Mouse (Mus musculus): ENCODE measurements around the gene Arhgap18. TPM values are rescaled to one million over a fixed set of nuclear protein-coding genes. Genes with fewer than 3 reads are reported as not detected.
A peak's percentile ranks its signal among the peaks of the same experiment; 100 is the strongest.

The Arhgap18 gene
- polyA plus RNA-seq, 1 experiment: 149 TPM

- no peak overlapping the region for H3K27ac ChIP-seq (ENCODE audit: insufficient read depth, low read depth, low read length)
- no peak overlapping the region for H3K4me3 ChIP-seq (ENCODE audit: insufficient read depth, low read length)
- H3K4me1 ChIP-seq (ENCODE audit: control insufficient read depth, insufficient read depth, low read length): peaks cover 13% of the 10 kb centered on the region
- TF ChIP-seq POLR2A (IDR thresholded peaks at IDR 0.05; ENCODE audit: borderline replicate concordance, low read depth, low read length): no peak
- no peak for TF ChIP-seq CTCF (IDR thresholded peaks at IDR 0.05; ENCODE audit: low read depth, low read length)
Measured at GRCm38 (mm10) chr10:26757231-26757630, 4.0 kb downstream of the Arhgap18 start.

- H3K27ac ChIP-seq (ENCODE audit: insufficient read depth, low read depth, low read length): no peak overlapping the region
- H3K4me1 ChIP-seq (ENCODE audit: control insufficient read depth, insufficient read depth, low read length): peaks cover 15% of the 10 kb centered on the region
- TF ChIP-seq POLR2A (IDR thresholded peaks at IDR 0.05; ENCODE audit: borderline replicate concordance, low read depth, low read length): no peak
- no peak for TF ChIP-seq CTCF (IDR thresholded peaks at IDR 0.05; ENCODE audit: low read depth, low read length)
- H3K4me3 ChIP-seq (ENCODE audit: insufficient read depth, low read length): no peak overlapping the region
Measured at GRCm38 (mm10) chr10:26759469-26759868, 6.2 kb downstream of the Arhgap18 start.

GRCm38 (mm10) chr10:26761103-26761502, 7.9 kb downstream of the Arhgap18 start:
- H3K4me1 ChIP-seq (ENCODE audit: control insufficient read depth, insufficient read depth, low read length): peaks cover 15% of the 10 kb centered on the region
- no peak overlapping the region for H3K4me3 ChIP-seq (ENCODE audit: insufficient read depth, low read length)
- H3K27ac ChIP-seq (ENCODE audit: insufficient read depth, low read depth, low read length): no peak overlapping the region
- no peak for TF ChIP-seq POLR2A (IDR thresholded peaks at IDR 0.05; ENCODE audit: borderline replicate concordance, low read depth, low read length)
- no peak for TF ChIP-seq CTCF (IDR thresholded peaks at IDR 0.05; ENCODE audit: low read depth, low read length)

GRCm38 (mm10) chr10:26761991-26762903, 9.0 kb downstream of the Arhgap18 start:
- H3K4me1 ChIP-seq (ENCODE audit: control insufficient read depth, insufficient read depth, low read length): peaks cover 15% of the 10 kb centered on the region
- H3K27ac ChIP-seq (ENCODE audit: insufficient read depth, low read depth, low read length): peak overlapping the region; percentile 83
- H3K4me3 ChIP-seq (ENCODE audit: insufficient read depth, low read length): no peak overlapping the region
- no peak for TF ChIP-seq CTCF (IDR thresholded peaks at IDR 0.05; ENCODE audit: low read depth, low read length)
- TF ChIP-seq POLR2A (IDR thresholded peaks at IDR 0.05; ENCODE audit: borderline replicate concordance, low read depth, low read length): no peak

- Histone ChIP-seq H3K4me1 (ENCODE audit: control insufficient read depth, insufficient read depth, low read length) (peaks cover 16% of the 10 kb centered on the region), H3K4me3 (ENCODE audit: insufficient read depth, low read length) (no peak overlapping the region)
- TF ChIP-seq CTCF (IDR thresholded peaks at IDR 0.05; ENCODE audit: low read depth, low read length) (no peak), POLR2A (IDR thresholded peaks at IDR 0.05; ENCODE audit: borderline replicate concordance, low read depth, low read length) (no peak)
Measured at GRCm38 (mm10) chr10:26767196-26767595, 14.0 kb downstream of the Arhgap18 start.

GRCm38 (mm10) chr10:26768943-26769342, 15.7 kb downstream of the Arhgap18 start:
- no peak overlapping the region for H3K27ac ChIP-seq (ENCODE audit: insufficient read depth, low read depth, low read length)
- peaks cover 16% of the 10 kb centered on the region for H3K4me1 ChIP-seq (ENCODE audit: control insufficient read depth, insufficient read depth, low read length)
- no peak for TF ChIP-seq CTCF (IDR thresholded peaks at IDR 0.05; ENCODE audit: low read depth, low read length)
- no peak for TF ChIP-seq POLR2A (IDR thresholded peaks at IDR 0.05; ENCODE audit: borderline replicate concordance, low read depth, low read length)
- no peak overlapping the region for H3K4me3 ChIP-seq (ENCODE audit: insufficient read depth, low read length)

More at GRCm38 (mm10) chr10:26767196-26767595, 14.0 kb downstream of the Arhgap18 start:
- H3K27ac ChIP-seq (ENCODE audit: insufficient read depth, low read depth, low read length): no peak overlapping the region

GRCm38 (mm10) chr10:26770035-26770434, 16.8 kb downstream of the Arhgap18 start:
- Histone ChIP-seq H3K4me1 (ENCODE audit: control insufficient read depth, insufficient read depth, low read length) (peaks cover 22% of the 10 kb centered on the region), H3K27ac (ENCODE audit: insufficient read depth, low read depth, low read length) (no peak overlapping the region), H3K4me3 (ENCODE audit: insufficient read depth, low read length) (no peak overlapping the region)
- TF ChIP-seq CTCF (IDR thresholded peaks at IDR 0.05; ENCODE audit: low read depth, low read length): no peak
- no peak for TF ChIP-seq POLR2A (IDR thresholded peaks at IDR 0.05; ENCODE audit: borderline replicate concordance, low read depth, low read length)

GRCm38 (mm10) chr10:26771938-26772623, 18.9 kb downstream of the Arhgap18 start:
- H3K4me3 ChIP-seq (ENCODE audit: insufficient read depth, low read length): peak overlapping the region; percentile 90
- peaks cover 32% of the 10 kb centered on the region for H3K4me1 ChIP-seq (ENCODE audit: control insufficient read depth, insufficient read depth, low read length)
- no peak for TF ChIP-seq POLR2A (IDR thresholded peaks at IDR 0.05; ENCODE audit: borderline replicate concordance, low read depth, low read length)
- H3K27ac ChIP-seq (ENCODE audit: insufficient read depth, low read depth, low read length): peak overlapping the region; percentile 84

GRCm38 (mm10) chr10:26772624-26773540, 19.7 kb downstream of the Arhgap18 start:
- Histone ChIP-seq H3K4me3 (ENCODE audit: insufficient read depth, low read length) (peak overlapping the region; percentile 90), H3K4me1 (ENCODE audit: control insufficient read depth, insufficient read depth, low read length) (peaks cover 37% of the 10 kb centered on the region), H3K27ac (ENCODE audit: insufficient read depth, low read depth, low read length) (peak overlapping the region; percentile 84)
- TF ChIP-seq POLR2A (IDR thresholded peaks at IDR 0.05; ENCODE audit: borderline replicate concordance, low read depth, low read length): no peak
- TF ChIP-seq CTCF (IDR thresholded peaks at IDR 0.05; ENCODE audit: low read depth, low read length): no peak

All from bone marrow macrophage, adult 2 months (primary cell).